Mouse (Mus musculus): ENCODE data around the gene Cacna2d2.

The Cacna2d2 gene

DNA sequence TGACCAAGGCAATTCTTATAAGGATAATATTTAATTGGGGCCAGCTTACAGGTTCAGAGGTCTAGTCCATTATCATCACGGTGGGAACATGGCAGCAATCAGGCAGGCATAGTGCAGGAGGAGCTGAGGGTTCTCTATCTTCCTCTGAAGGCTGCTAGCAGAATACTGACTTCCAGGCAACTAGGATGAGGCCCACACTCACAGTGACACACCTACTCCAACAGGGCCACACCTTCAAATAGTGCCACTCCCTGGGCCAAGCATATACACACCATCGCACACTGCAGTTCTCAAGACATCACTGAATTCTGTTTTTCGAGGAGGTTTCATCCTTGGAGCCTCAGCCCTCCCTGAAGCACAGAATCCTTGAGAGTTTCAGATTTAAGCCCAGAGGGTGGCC, 96.9 kb downstream of the Cacna2d2 start:
- no peak for DNase-seq (ENCODE audit: extremely low spot score)

- no peak for DNase-seq (ENCODE audit: extremely low spot score)
These were observed 101.4 kb downstream of the Cacna2d2 start for GRCm38 (mm10) chr9:107500708-107501286.

DNA sequence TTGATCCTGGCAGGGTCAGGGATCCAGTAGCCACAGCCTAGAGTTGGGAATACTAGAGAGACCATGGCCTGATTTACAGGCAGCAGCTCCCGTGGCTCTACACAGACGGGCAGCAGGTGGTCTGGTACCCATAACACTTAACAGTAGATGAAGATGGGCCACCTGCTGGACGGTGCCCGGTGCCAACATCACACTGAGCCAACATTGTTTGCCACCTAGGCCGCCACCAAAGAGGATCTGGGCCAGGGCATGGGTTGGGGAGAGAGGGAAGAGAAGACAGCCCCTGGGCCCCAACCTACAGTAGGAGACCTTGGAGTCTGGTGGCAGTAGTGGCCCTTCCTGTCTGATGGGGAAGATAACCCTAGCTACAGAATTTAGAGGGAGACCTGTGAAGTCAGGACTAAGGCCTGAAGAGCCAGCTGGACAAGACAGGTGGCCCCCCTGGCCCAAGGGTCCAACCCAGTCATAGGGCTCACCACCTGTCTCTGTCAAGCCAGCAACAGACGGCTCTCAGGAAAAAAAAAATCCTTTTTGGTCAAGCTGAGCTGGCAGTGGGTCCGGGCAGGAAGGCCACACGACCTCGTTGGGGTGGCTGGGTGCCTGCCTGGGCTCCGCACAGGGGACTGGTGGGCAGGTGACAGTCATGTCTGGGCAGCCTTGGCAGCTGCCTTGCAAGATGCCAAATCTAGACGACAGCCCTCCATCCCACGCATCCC, 102.9 kb downstream of the Cacna2d2 start:
- DNase-seq (ENCODE audit: extremely low spot score): no peak

GRCm38 (mm10) chr9:107504662-107505537, 105.5 kb downstream of the Cacna2d2 start:
- DNase-seq (ENCODE audit: extremely low spot score): no peak

GRCm38 (mm10) chr9:107508266-107508665, 108.9 kb downstream of the Cacna2d2 start:
- DNase-seq (ENCODE audit: extremely low spot score): no peak

DNA sequence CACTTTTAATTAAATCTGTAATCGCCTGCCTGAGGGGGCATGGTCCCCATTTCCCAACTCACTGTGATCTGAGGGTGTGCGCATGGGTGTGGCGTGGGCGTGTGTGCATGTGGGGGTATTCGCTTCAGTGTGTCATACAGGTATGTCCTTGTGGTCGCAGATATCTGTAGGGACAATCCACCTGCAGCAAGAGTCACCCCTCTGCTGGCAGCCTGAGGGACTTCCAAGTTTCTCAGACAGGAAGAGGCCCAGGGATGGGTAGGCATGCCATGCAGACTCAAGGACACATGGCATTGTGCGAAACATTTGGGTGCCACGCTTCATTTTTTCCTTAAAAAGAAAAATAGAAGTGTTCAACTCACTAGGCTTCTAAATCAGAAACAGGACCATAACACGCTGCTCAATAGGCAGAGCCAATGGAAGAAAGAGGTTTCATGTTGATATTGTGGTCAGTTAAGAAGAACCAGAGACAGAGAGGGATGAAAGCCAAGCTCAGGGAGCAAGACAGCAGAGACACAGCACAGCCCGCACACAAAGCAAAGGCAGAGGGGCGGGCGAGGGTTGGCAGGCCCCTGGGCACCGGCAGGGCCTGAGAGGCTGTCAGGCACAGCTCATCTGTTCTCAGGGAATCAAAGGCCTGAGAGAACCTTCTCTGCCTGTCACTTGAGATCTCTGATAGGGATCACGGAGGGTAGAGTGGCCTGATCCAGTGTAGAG, 111.1 kb downstream of the Cacna2d2 start:
- DNase-seq (ENCODE audit: extremely low spot score): no peak

DNA sequence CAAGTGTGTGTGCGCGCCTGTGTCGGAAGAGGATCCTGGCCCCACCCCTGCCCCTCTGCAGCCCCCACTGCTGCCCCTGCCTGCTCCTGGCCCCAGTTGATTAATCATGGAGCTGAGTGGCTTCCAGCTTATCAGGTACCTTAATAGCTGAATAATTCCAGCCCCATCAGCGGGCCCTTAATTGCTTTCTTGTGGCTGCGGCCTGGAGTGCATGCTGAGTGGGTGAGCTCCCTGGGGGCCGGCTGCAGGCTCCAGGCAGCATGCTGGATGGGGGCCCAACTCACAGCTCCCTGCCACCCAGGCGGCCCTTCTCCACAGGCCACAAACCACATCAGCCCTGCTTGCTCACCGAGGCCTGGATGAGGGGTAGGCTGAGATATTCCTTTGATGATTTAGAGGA, 112.0 kb downstream of the Cacna2d2 start:
- no peak for DNase-seq (ENCODE audit: extremely low spot score)

- DNase-seq (ENCODE audit: extremely low spot score): no peak
These were observed 112.9 kb downstream of the Cacna2d2 start for GRCm38 (mm10) chr9:107512326-107512725.

- peak; percentile 86 for DNase-seq (ENCODE audit: extremely low spot score)
These were observed 115.0 kb downstream of the Cacna2d2 start for GRCm38 (mm10) chr9:107514303-107514955.

GRCm38 (mm10) chr9:107520331-107520730, 120.9 kb downstream of the Cacna2d2 start:
- no peak for DNase-seq (ENCODE audit: extremely low spot score)

- DNase-seq (ENCODE audit: extremely low spot score): no peak
These were observed 121.8 kb downstream of the Cacna2d2 start for GRCm38 (mm10) chr9:107521190-107521589.

DNA sequence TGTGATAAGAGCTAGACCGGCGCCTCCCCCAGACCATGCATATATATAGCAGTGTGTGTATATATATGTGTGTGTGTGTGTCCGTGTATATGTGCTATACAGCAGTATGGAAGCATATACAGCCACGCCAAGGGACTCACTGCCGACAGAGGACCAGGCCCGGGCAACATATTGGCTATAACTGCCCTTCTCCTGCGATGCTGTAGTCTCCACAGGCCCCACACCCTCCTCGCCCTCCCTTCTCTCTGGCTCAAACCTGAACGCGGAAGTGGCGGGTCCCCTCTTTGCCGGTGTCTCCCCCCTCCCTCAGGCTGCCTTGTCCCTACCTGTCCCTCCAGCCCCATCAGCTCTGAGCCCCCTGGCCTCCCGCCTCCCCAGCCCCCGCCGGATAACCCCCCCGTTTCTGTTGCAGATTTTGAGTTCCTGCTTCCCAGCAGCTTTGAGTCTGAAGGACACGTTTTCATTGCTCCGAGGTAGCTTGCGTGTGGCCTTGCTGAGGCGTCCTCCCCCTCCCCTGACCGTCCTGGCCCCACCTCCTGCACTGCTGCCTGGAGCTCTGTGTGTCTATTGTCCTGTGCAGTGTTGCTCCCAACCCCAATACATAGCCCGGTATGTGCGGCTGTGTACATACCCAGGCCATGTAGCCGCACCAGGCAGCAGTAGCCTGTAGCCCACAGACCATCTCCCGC, 122.4 kb downstream of the Cacna2d2 start:
- DNase-seq (ENCODE audit: extremely low spot score): peak; percentile 33

- DNase-seq (ENCODE audit: extremely low spot score): no peak
These were observed 122.9 kb downstream of the Cacna2d2 start for GRCm38 (mm10) chr9:107522400-107522711.

DNA sequence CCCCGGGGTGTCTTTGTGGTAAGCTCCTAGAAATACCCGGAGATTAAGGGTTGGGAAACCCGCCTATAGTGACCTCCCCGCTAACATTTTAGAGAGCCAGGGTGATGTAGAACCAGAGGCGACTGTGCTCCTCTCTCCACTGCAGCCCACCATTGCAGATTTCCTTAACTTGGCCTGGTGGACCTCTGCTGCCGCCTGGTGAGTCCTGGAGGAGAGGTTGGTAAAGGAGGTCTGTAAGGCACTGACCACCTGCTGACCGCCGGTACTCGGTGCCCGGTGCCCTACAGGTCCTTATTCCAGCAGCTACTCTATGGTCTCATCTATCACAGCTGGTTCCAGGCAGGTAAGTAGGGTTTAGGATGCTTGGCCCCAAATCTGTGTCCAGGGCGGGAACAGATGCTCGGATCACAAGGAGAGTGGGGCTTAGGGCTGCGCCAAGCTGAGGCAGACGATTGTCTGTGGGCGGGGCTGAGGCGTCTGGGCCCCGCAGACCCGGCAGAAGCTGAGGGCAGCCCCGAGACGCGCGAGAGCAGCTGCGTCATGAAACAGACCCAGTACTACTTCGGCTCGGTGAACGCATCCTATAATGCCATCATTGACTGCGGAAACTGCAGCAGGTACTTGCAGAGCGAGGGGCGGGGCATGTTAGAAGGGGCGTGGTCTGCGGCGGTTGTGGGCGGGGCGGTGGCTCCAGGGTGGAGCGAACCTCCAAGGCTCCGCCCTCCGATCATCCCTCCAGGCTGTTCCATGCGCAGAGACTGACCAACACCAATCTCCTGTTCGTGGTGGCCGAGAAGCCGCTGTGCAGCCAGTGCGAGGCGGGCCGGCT, 127.0 kb downstream of the Cacna2d2 start:
- DNase-seq (ENCODE audit: extremely low spot score): peak; percentile 95

GRCm38 (mm10) chr9:107533791-107534407, 134.5 kb downstream of the Cacna2d2 start, which contains the start of gene Tmem115:
Tmem115 (plus strand) TSS chr9:107533945.
- peak; percentile 87 for DNase-seq (ENCODE audit: extremely low spot score)

- DNase-seq (ENCODE audit: extremely low spot score): no peak
These were observed 135.2 kb downstream of the Cacna2d2 start for GRCm38 (mm10) chr9:107534408-107535202.

GRCm38 (mm10) chr9:107538231-107538630, 138.8 kb downstream of the Cacna2d2 start:
- DNase-seq (ENCODE audit: extremely low spot score): no peak

GRCm38 (mm10) chr9:107538711-107539110, 139.3 kb downstream of the Cacna2d2 start:
- DNase-seq (ENCODE audit: extremely low spot score): no peak

DNA sequence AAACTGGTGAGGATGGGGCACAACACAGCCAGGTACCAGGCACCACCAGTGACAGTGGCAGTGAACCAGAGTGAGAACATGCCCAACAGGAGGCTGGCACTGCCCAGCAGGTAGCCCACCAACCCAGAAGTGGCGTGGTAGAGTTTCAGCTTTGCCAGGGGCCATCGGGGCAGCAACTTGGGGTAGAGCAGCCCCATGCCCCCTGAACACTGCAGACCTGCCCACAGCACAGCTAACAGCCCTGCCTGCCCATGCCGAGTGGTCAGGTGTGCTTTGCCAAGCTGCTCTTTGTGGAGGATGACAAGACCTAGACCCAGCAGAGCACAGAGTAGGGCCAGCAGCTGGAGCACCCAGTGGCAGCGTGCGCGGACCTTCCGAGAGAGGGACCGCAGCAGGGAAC, 140.5 kb downstream of the Cacna2d2 start:
- no peak for DNase-seq (ENCODE audit: extremely low spot score)

All from embryo, embryonic 9.5 days (tissue).